Mouse (Mus musculus) lung, postnatal 0 days (tissue): ENCODE measurements at regions not wholly inside any gene's neighbourhood (a gene's known extent, or its start where the extent isn't known, plus 50 kb on each side); places are given as distances from the start of the nearest gene placed in this dataset.

ENCODE experiments used
- ATAC-seq: fragments of 200-750 bp; cut with Nextera tagmentation; 2 replicates; pipeline ENCODE4 v1.8.0; 2017; ENCODE audit warnings: moderate library complexity
- DNase-seq: peaks from one replicate; pipeline ENCODE4 v3.0.0-alpha.2; 2016; ENCODE audit warnings: low spot score
- H3K27ac ChIP-seq: fragments of 300-500 bp; sonication (generic); 2 replicates; pipeline ENCODE4 v1.5.1; 2014; ENCODE audit warnings: antibody characterized with exemption, mild to moderate bottlenecking, low read length, mixed read lengths
- H3K27me3 ChIP-seq: fragments of 300-500 bp; sonication (generic); replicated peaks from 2 replicates; pipeline ENCODE4 v1.6.1; 2014; ENCODE audit warnings: low read length, mixed read lengths; ENCODE audit not compliant: insufficient read depth
- H3K36me3 ChIP-seq: fragments of 300-500 bp; sonication (generic); 2 replicates; pipeline ENCODE4 v1.6.1; 2014; ENCODE audit warnings: low read length, mixed read lengths; ENCODE audit not compliant: insufficient read depth
- H3K4me1 ChIP-seq: fragments of 300-500 bp; sonication (generic); 2 replicates; pipeline ENCODE4 v1.6.1; 2014; ENCODE audit warnings: antibody characterized with exemption, low read depth, low read length, mixed read lengths; ENCODE audit not compliant: insufficient read depth
- H3K4me2 ChIP-seq: fragments of 300-500 bp; sonication (generic); replicated peaks from 2 replicates; pipeline ENCODE4 v1.6.1; 2014; ENCODE audit warnings: low read depth, mild to moderate bottlenecking, low read length, moderate library complexity, mixed read lengths
- H3K4me3 ChIP-seq: fragments of 300-500 bp; sonication (generic); 2 replicates; pipeline ENCODE4 v1.5.1; 2014; ENCODE audit warnings: low read depth, low read length
- H3K9ac ChIP-seq: fragments of 300-500 bp; sonication (generic); replicated peaks from 2 replicates; pipeline ENCODE4 v1.6.1; 2014; ENCODE audit warnings: low read depth, mild to moderate bottlenecking
- H3K9me3 ChIP-seq: fragments of 300-500 bp; sonication (generic); 2 replicates; pipeline ENCODE4 v1.6.1; 2016; ENCODE audit warnings: low read length, mixed read lengths
- CTCF ChIP-seq: IDR thresholded peaks from 2 replicates; pipeline ENCODE4 v1.5.1; 2016; ENCODE audit warnings: antibody characterized with exemption, mild to moderate bottlenecking
- EP300 ChIP-seq: IDR thresholded peaks from 2 replicates; pipeline ENCODE4 v1.6.1; 2016; ENCODE audit warnings: antibody characterized with exemption, mild to moderate bottlenecking, control low read depth
- WGBS: fragments of 180-500 bp; shearing (Covaris S2); extraction: QIAGEN DNeasy Blood & Tissue Kit; methylation state at CpG from one replicate; pipeline ENCODE4 v1.1.7; 2014; 5-methylcytosine and 5-hydroxymethylcytosine counted together

GRCm38 (mm10) chr1:185802156-185802555 lies 315.0 kb downstream of the Lyplal1 start:
- Histone ChIP-seq H3K4me3 (no peak overlapping the region), H3K4me2 (no peak overlapping the region), H3K4me1 (no peaks in the 10 kb centered on the region), H3K36me3 (no peaks in the 10 kb centered on the region), H3K27me3 (no peaks in the 10 kb centered on the region), H3K27ac (no peak overlapping the region), H3K9me3 (no peaks in the 10 kb centered on the region), H3K9ac (no peak overlapping the region)
- DNase-seq (no peak), ATAC-seq (no peak)
- TF ChIP-seq CTCF (no peak), EP300 (no peak)
- WGBS: 88% methylated on average over 3 of the region's 3 CpGs

GRCm38 (mm10) chr1:185814901-185815300 lies 302.2 kb downstream of the Lyplal1 start:
- Histone ChIP-seq H3K27me3 (no peaks in the 10 kb centered on the region), H3K4me3 (no peak overlapping the region), H3K4me1 (no peaks in the 10 kb centered on the region), H3K9me3 (no peaks in the 10 kb centered on the region), H3K9ac (no peak overlapping the region), H3K4me2 (no peak overlapping the region), H3K36me3 (no peaks in the 10 kb centered on the region), H3K27ac (no peak overlapping the region)
- TF ChIP-seq EP300 (no peak), CTCF (peak; percentile 47)
- no peak for DNase-seq
- no peak for ATAC-seq
- WGBS: 77% methylated on average over 3 of the region's 3 CpGs

GRCm38 (mm10) chr1:185819044-185819443 lies 298.1 kb downstream of the Lyplal1 start:
- no peak overlapping the region for H3K9ac ChIP-seq
- 40% methylated on average over 5 of the region's 5 CpGs for WGBS
- no peak overlapping the region for H3K4me2 ChIP-seq
- H3K9me3 ChIP-seq: no peaks in the 10 kb centered on the region
- TF ChIP-seq CTCF: no peak
- TF ChIP-seq EP300: no peak
- ATAC-seq (no peak), DNase-seq (no peak)
- H3K36me3 ChIP-seq: no peaks in the 10 kb centered on the region
- no peak overlapping the region for H3K4me3 ChIP-seq
- no peaks in the 10 kb centered on the region for H3K27me3 ChIP-seq
- no peak overlapping the region for H3K27ac ChIP-seq
- no peaks in the 10 kb centered on the region; the same call in 1 of the 2 replicates for H3K4me1 ChIP-seq

- no peak overlapping the region for H3K27ac ChIP-seq
- no peak for ATAC-seq
- H3K9ac ChIP-seq: no peak overlapping the region
- no peak for DNase-seq
- H3K4me3 ChIP-seq: no peak overlapping the region
- H3K36me3 ChIP-seq: no peaks in the 10 kb centered on the region
- TF ChIP-seq EP300 (no peak), CTCF (no peak)
- H3K9me3 ChIP-seq: no peaks in the 10 kb centered on the region
- H3K4me1 ChIP-seq: no peaks in the 10 kb centered on the region; the same call in 1 of the 2 replicates
- H3K4me2 ChIP-seq: no peak overlapping the region
- H3K27me3 ChIP-seq: no peaks in the 10 kb centered on the region
- 49% methylated on average over 8 of the region's 8 CpGs for WGBS
Observed at GRCm38 (mm10) chr1:185822241-185822640, 294.9 kb downstream of the Lyplal1 start.

DNA sequence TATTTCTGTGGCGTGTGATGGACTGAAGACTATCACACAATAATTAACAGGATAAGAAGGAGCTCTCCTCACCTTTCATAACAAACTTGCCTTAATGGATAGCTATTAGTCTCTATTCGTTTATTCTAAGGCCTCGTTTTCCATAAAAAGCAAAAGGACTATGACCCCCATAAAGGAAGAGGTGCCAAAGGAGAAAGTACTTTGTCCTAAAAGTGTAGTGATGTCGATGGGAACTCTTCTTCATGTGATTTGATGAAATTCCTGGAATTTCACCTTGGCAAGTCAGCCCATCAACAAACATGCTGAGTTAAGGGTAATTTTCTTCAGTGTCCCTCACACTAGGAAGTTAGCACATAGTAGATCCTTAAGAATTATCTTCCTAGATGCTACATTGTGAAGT lies 293.9 kb downstream of the Lyplal1 start:
- ATAC-seq: no peak
- no peaks in the 10 kb centered on the region; the same call in 1 of the 2 replicates for H3K4me1 ChIP-seq
- H3K27ac ChIP-seq: no peak overlapping the region
- no peak for DNase-seq
- no peaks in the 10 kb centered on the region for H3K27me3 ChIP-seq
- H3K4me3 ChIP-seq: no peak overlapping the region
- TF ChIP-seq EP300 (no peak), CTCF (no peak)
- no peak overlapping the region for H3K4me2 ChIP-seq
- H3K9ac ChIP-seq: no peak overlapping the region
- no peaks in the 10 kb centered on the region for H3K9me3 ChIP-seq
- WGBS: 71% methylated on average over 4 of the region's 4 CpGs
- H3K36me3 ChIP-seq: no peaks in the 10 kb centered on the region

- DNase-seq (no peak), ATAC-seq (no peak)
- 32% methylated on average over 5 of the region's 5 CpGs for WGBS
- H3K4me2 ChIP-seq: no peak overlapping the region
- no peak overlapping the region for H3K4me3 ChIP-seq
- no peaks in the 10 kb centered on the region for H3K27me3 ChIP-seq
- H3K9ac ChIP-seq: no peak overlapping the region
- H3K27ac ChIP-seq: no peak overlapping the region
- no peaks in the 10 kb centered on the region for H3K36me3 ChIP-seq
- no peaks in the 10 kb centered on the region; the same call in 1 of the 2 replicates for H3K4me1 ChIP-seq
- H3K9me3 ChIP-seq: no peaks in the 10 kb centered on the region
- TF ChIP-seq EP300 (no peak), CTCF (no peak)
Observed at GRCm38 (mm10) chr1:185823956-185824355, 293.2 kb downstream of the Lyplal1 start.

DNA sequence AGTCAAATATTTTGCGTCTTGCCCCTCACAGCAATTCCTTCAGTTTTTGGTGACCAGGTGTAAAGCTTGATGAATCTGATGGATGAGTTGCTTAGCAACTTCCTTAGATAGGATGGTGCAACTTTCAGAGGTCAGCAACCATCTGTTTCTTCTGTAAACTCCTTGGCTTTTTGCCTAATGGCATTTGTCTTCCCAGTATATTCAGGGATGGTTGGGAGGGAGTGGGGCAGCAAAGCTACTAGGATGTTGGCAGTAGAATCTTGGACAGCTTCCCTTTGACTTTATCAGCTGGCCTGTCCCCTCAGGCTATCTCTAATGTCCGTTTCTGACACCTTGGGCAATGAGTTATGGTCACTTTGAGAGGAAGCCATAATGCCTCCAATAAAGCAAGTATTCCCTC lies 289.1 kb downstream of the Lyplal1 start:
- Histone ChIP-seq H3K4me2 (no peak overlapping the region), H3K36me3 (no peaks in the 10 kb centered on the region), H3K9ac (no peak overlapping the region), H3K27ac (no peak overlapping the region), H3K27me3 (no peaks in the 10 kb centered on the region), H3K9me3 (no peaks in the 10 kb centered on the region), H3K4me1 (no peaks in the 10 kb centered on the region; the same call in 1 of the 2 replicates), H3K4me3 (no peak overlapping the region)
- ATAC-seq (no peak), DNase-seq (peak; percentile 40)
- no peak for TF ChIP-seq EP300
- no peak for TF ChIP-seq CTCF
- WGBS: 31% methylated on average over 2 of the region's 2 CpGs
